Mouse (Mus musculus) kidney, embryonic 14.5 days (tissue): ENCODE results near the gene Gm49336. TPM values are rescaled to one million over a fixed set of nuclear protein-coding genes. Genes with fewer than 3 reads are reported as not detected.

Experiments
- ATAC-seq: fragments of 200-750 bp; cut with Nextera tagmentation; 2 replicates; pipeline ENCODE4 v1.8.0; 2017; ENCODE audit warnings: moderate number of reproducible peaks, mild to moderate bottlenecking, moderate TSS enrichment, moderate library complexity; ENCODE audit not compliant: low FRiP score, low TSS enrichment
- H3K27ac ChIP-seq: fragments of 300-500 bp; sonication (generic); 2 replicates; pipeline ENCODE4 v1.5.1; 2014; ENCODE audit warnings: low read depth, mild to moderate bottlenecking, low read length, moderate library complexity, mixed read lengths
- H3K27me3 ChIP-seq: fragments of 300-500 bp; sonication (generic); 2 replicates; pipeline ENCODE4 v1.6.1; 2014; ENCODE audit warnings: mild to moderate bottlenecking, low read length; ENCODE audit not compliant: control insufficient read depth, insufficient read depth
- H3K36me3 ChIP-seq: fragments of 300-500 bp; sonication (generic); 2 replicates; pipeline ENCODE4 v1.6.1; 2014; ENCODE audit warnings: low read length, mixed read lengths; ENCODE audit not compliant: control insufficient read depth, insufficient read depth
- H3K4me1 ChIP-seq: fragments of 300-500 bp; sonication (generic); 2 replicates; pipeline ENCODE4 v1.6.1; 2014; ENCODE audit warnings: low read length, mixed read lengths; ENCODE audit not compliant: control insufficient read depth, insufficient read depth
- H3K4me2 ChIP-seq: fragments of 300-500 bp; sonication (generic); replicated peaks from 2 replicates; pipeline ENCODE4 v1.6.1; 2014; ENCODE audit warnings: low read depth, mild to moderate bottlenecking, low read length
- H3K4me3 ChIP-seq: fragments of 300-500 bp; sonication (generic); 2 replicates; pipeline ENCODE4 v1.5.1; 2014; ENCODE audit warnings: mild to moderate bottlenecking, low read length
- H3K9ac ChIP-seq: fragments of 300-500 bp; sonication (generic); 2 replicates; pipeline ENCODE4 v1.6.1; 2014; ENCODE audit warnings: low read depth, mild to moderate bottlenecking, low read length, moderate library complexity
- H3K9me3 ChIP-seq: fragments of 300-500 bp; sonication (generic); 2 replicates; pipeline ENCODE4 v1.6.1; 2016; ENCODE audit warnings: low read length; ENCODE audit not compliant: control insufficient read depth
- WGBS: fragments of 180-500 bp; shearing (Covaris S2); extraction: QIAGEN DNeasy Blood & Tissue Kit; methylation state at CpG from one replicate; pipeline ENCODE4 v1.1.7; 2014; 5-methylcytosine and 5-hydroxymethylcytosine counted together
- polyA plus RNA-seq: library from polyadenylated mRNA; unstranded; fragments of >200 nt; fragmentation: Nextera tagmentation; extraction: Ambion mirVana; gene quantifications from 2 replicates; pipeline ENCODE4 v1.2.1, GENCODE M21; 2014

Gene Gm49336
- polyA plus RNA-seq, result 36.6 and 63.1 TPM in 2 replicates

DNA sequence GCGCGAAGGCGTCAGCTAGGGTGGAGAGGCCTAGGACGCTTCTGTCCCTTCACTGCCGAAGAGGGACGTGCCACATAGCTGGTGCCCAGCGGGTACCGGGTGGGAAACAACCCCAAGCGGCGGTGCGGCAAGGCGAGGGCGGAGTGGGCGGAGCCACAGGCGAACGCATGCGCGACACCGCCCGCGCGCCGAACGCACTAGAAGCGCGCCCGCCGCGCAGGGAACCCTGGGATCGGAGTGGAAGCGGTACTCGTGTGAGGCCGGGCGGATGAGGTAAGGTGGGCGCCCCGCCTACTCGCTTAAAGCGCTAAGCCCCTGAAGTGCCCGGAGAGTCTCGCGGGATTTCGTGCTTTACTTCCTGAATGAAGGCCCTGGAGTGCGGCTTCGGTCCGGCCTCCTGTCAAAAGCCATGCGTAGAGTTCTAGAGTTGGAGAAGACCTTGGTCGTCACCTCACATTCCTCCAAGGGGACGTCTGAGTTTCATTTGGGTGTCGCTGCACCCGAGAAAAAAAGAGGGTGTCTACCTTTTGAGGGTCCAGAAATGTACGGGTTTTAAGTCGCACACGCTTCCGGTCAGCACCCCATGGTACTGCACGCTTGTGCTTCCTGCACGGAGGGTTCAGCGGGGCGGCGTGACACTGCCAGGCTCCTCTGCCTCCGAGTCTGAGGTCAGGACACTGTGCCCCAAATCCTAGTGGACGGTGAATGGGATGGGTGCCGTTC, at the start of gene Gm49336, which contains the start of gene Nupl1:
TSS of gene Gm49336 (minus strand) at position 227 of the 723 bp plus-strand sequence.
TSS of gene Nupl1 (minus strand) at position 151 of the 723 bp plus-strand sequence.
- Histone ChIP-seq H3K27me3 (no peaks in the 10 kb centered on the region), H3K4me2 (peak within 1 kb of the TSS; percentile 78), H3K4me3 (peak within 1 kb of the TSS; percentile 80), H3K27ac (peak within 1 kb of the TSS; percentile 89), H3K4me1 (peaks cover 12% of the 10 kb centered on the region), H3K36me3 (no peaks in the 10 kb centered on the region), H3K9ac (peak within 1 kb of the TSS; percentile 92), H3K9me3 (no peaks in the 10 kb centered on the region)
- under 1% methylated on average over 62 of the region's 62 CpGs for WGBS
- peak; percentile 100 for ATAC-seq

DNA sequence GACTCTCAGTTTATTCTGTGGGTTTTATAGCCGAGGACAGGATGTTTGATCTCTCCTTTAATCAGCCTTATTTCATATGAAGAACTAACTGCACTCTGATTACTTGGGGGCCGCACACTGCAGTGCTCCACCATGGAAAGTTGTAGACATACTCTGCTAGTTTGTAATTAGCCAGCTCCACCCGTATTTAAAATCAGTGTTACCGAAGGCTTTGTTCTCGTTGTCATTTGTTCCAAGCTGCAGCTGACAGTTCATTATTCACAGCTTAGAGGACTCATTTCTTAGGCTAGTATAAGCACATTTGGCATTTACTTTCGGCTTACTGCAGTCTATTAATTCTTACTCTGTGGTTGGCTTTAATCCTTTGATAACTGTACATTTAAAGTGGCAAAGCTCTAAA, 49.7 kb upstream of the Gm49336 start:
- Histone ChIP-seq H3K4me3 (no peak overlapping the region), H3K9ac (no peak overlapping the region), H3K27me3 (no peaks in the 10 kb centered on the region), H3K36me3 (peaks cover 9% of the 10 kb centered on the region), H3K4me1 (no peaks in the 10 kb centered on the region), H3K27ac (no peak overlapping the region), H3K4me2 (no peak overlapping the region), H3K9me3 (no peaks in the 10 kb centered on the region)
- 76% methylated on average over 6 of the region's 6 CpGs for WGBS
- no peak for ATAC-seq

DNA sequence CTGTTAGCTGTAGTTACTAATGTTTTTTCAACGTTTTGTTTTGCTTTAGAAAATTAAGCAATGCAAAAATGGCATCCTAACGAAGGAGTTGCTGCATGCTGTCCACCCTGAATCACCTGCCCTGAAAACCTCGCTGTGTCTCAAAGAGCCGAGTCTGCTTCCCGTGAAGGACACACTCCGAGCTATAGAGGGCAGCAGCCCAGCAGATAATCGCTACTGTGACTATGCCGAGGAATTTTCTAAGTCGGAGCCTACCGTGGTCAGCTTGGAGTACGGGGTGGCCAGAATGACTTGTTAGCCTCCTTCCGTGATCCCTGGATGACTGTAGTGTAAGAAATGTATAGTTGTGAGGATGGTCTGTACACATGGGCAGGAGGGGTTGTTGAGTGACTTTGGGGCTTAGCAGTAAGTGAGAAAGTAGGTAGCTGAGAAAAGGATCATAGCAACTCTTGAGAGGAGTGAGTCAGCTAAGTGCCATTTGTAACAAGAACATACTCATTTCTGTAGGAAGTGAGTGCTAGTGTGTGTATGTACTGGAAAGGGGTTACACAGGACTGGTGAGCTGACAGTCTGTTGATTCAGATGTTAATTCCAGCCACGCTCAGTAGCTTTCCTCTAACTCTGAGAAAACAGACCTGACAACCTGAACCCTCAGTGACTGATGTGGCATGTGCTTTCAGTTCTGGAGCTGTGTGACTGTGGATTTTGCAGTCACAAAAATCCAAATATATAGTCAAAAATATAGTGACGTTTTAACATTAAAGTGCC, 49.1 kb upstream of the Gm49336 start:
- no peak overlapping the region for H3K9ac ChIP-seq
- H3K9me3 ChIP-seq, result no peaks in the 10 kb centered on the region
- no peaks in the 10 kb centered on the region for H3K4me1 ChIP-seq
- ATAC-seq, result no peak
- no peak overlapping the region for H3K27ac ChIP-seq
- no peak overlapping the region for H3K4me2 ChIP-seq
- H3K36me3 ChIP-seq, result peaks cover 9% of the 10 kb centered on the region
- no peaks in the 10 kb centered on the region for H3K27me3 ChIP-seq
- 80% methylated on average over 14 of the region's 14 CpGs for WGBS
- H3K4me3 ChIP-seq, result no peak overlapping the region

DNA sequence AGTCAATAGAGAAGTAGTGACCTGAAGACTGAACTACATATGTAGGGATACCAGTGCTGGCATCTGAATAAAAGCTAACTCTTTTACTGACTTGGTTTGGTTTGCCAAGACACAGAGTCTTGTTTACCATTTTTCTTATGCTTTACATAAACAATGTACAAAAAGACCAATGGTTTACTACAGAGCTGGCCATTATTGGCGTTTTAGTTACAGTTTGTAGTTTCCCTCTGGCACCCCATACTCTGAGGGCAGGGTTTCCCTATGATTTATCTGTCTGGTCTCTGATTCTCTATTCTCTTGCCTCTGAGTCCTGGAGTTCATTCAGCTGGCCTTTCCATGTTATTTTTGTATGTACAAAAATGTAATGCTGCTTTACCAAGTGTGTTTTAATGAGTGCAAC, 44.2 kb upstream of the Gm49336 start:
- Histone ChIP-seq H3K4me2 (no peak overlapping the region), H3K9me3 (no peaks in the 10 kb centered on the region), H3K27me3 (no peaks in the 10 kb centered on the region), H3K9ac (no peak overlapping the region), H3K4me1 (no peaks in the 10 kb centered on the region), H3K27ac (no peak overlapping the region), H3K4me3 (no peak overlapping the region), H3K36me3 (peaks cover 3% of the 10 kb centered on the region; the same call in 1 of the 2 replicates)
- ATAC-seq, result no peak
- WGBS, result 84% methylated on average over 1 of the region's 1 CpGs

DNA sequence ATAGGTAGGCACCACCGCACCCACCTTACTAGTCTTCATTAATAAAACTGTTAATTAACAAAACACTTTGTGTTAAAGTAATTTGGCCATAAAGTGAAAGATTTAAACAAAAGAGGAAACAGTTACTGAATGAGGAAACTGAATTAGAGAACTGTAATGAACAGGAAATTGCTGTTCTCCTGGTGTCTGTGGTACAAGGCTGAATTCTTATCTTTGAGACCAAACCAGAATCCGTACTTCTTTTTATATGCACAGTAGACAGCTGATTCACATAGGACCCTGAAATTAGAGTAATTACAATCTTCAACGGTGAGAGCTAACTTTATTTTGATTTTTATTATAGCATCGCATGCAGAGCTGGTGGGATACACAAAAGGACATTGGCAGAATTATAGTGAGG, 39.1 kb upstream of the Gm49336 start:
- no peaks in the 10 kb centered on the region for H3K27me3 ChIP-seq
- no peak overlapping the region for H3K9ac ChIP-seq
- peaks cover 2% of the 10 kb centered on the region; the same call in 1 of the 2 replicates for H3K36me3 ChIP-seq
- H3K4me1 ChIP-seq, result no peaks in the 10 kb centered on the region
- no peak overlapping the region for H3K4me3 ChIP-seq
- no peak for ATAC-seq
- H3K9me3 ChIP-seq, result no peaks in the 10 kb centered on the region
- 90% methylated on average over 4 of the region's 4 CpGs for WGBS
- H3K4me2 ChIP-seq, result no peak overlapping the region
- no peak overlapping the region for H3K27ac ChIP-seq

DNA sequence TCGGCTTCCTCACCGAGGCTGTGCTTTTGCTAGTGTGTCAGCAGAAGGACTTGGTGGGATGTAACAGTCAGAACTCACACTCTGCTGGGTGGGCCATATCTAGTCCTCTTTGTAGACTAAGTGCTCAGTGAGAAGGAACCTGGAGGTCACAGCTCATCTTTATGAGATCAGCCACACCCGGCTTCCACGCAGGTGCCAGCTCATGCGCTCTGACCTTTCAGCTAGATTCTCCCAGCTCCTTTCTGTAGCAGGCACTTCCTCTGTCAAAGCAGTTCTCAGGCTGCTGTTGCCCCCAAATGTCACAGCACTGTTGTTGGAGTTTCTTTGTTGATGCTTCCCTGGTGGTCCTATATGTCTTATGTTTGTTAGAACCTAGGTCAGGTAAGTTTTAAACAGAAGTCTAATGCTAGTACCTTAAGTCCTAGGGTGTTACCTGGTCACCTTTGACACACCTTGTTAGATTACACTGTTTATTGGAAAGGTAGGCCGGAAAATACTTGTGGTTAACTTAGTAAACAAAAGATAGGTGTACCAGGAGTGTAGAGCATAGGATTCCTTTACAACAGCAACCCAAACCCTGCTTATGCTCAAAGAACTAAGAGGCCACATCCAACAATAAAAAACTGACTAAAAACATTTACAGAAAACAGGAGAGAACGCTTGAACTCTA, 35.0 kb upstream of the Gm49336 start:
- ATAC-seq, result no peak
- H3K4me3 ChIP-seq, result no peak overlapping the region
- 85% methylated on average over 7 of the region's 7 CpGs for WGBS
- H3K4me2 ChIP-seq, result no peak overlapping the region
- no peaks in the 10 kb centered on the region for H3K27me3 ChIP-seq
- peaks cover 4% of the 10 kb centered on the region; the same call in 1 of the 2 replicates for H3K36me3 ChIP-seq
- H3K9ac ChIP-seq, result no peak overlapping the region
- no peak overlapping the region for H3K27ac ChIP-seq
- no peaks in the 10 kb centered on the region for H3K4me1 ChIP-seq
- H3K9me3 ChIP-seq, result no peaks in the 10 kb centered on the region

DNA sequence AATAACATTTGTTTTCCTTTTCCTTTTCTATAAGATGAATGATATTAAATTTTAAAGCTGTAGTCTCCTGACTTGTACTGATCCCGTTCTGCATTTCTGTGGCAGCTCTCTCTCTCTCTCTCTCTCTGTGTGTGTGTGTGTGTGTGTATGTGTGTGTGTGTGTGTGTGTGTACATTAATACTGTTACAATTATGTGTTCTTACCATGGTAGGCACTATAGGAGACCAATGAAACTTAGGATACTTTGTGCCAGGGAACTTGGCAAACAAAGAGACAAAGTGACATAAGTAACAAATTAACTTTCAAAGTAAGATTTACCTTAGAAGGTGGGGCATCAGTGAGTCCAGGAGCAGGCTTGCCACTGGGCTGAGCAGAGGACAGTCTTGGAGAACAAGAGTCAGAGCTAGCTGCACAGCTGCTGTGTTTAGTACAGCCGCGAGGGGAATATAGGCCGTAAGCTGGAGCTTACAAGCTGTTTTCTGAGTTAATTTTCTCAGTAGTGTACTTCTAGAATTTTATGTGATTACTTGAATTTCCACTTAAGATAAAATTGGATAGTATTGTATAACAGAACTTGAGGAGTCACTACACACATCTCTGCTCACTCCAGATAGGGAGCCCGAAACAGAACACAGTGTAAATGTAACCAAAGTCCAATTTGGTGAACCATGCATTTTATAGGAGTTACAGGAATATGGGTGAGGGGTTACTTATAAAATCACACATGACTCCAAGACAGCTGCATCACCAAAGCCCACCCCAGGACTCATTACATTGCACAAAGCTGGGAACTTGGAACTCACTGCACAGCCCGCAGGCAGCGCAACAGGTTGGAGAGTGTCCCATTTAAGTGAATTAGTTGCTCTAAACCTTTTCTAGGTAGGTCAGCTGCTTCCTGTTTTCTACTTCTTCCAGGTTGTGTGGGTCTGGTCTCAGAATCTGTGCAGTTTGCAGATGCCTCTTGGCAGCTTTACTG, 24.3 kb upstream of the Gm49336 start:
- Histone ChIP-seq H3K9me3 (no peaks in the 10 kb centered on the region), H3K27me3 (no peaks in the 10 kb centered on the region), H3K36me3 (0 out of 2 replicates have a peak, but pooled peaks cover 3% of the 10 kb centered on the region), H3K27ac (no peak overlapping the region), H3K4me3 (no peak overlapping the region), H3K4me1 (no peaks in the 10 kb centered on the region), H3K9ac (no peak overlapping the region), H3K4me2 (no peak overlapping the region)
- 92% methylated on average over 7 of the region's 7 CpGs for WGBS
- ATAC-seq, result no peak

DNA sequence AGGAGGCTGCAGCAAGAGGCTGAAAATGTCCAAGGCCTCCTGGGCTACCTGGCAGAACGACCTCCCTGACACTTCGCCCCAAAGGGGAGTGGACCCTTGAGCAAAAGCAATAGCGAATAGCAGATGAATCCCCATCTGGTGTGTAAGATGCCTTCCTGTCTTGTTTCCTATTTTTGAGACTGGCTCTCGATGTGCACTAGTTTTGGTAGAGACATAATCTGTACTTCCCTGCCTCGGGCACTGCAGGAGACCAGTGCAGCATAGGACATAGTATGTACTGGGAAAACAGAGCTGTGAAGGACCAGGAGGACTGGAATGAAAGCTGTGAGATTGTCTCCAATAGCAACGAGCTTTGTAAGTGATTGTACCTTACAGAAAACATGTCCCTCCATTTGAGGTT, 22.0 kb upstream of the Gm49336 start:
- H3K4me2 ChIP-seq, result no peak overlapping the region
- H3K27ac ChIP-seq, result no peak overlapping the region
- no peak for ATAC-seq
- 81% methylated on average over 6 of the region's 6 CpGs for WGBS
- no peaks in the 10 kb centered on the region for H3K4me1 ChIP-seq
- H3K9ac ChIP-seq, result no peak overlapping the region
- H3K9me3 ChIP-seq, result no peaks in the 10 kb centered on the region
- no peak overlapping the region for H3K4me3 ChIP-seq
- H3K27me3 ChIP-seq, result no peaks in the 10 kb centered on the region
- H3K36me3 ChIP-seq, result 0 out of 2 replicates have a peak, but pooled peaks cover 3% of the 10 kb centered on the region
